Mouse (Mus musculus) bone marrow macrophage, adult 2 months (primary cell): Measurements from ENCODE around the gene Tmem136.

Experiments
- CTCF ChIP-seq: IDR thresholded peaks from 2 replicates; pipeline ENCODE4 v1.5.1; 2012; ENCODE audit warnings: low read depth, mild to moderate bottlenecking, low read length, moderate library complexity
- POLR2A ChIP-seq: IDR thresholded peaks from 2 replicates; pipeline ENCODE4 v1.6.1; 2012; ENCODE audit warnings: mild to moderate bottlenecking, low read depth, low read length, borderline replicate concordance

GRCm38 (mm10) chr9:43155960-43156359 lies 39.6 kb upstream of the Tmem136 start:
- TF ChIP-seq CTCF (no peak), POLR2A (no peak)
